ENCODE assay signal across 30 mouse cellular contexts in the genomic region with DNA sequence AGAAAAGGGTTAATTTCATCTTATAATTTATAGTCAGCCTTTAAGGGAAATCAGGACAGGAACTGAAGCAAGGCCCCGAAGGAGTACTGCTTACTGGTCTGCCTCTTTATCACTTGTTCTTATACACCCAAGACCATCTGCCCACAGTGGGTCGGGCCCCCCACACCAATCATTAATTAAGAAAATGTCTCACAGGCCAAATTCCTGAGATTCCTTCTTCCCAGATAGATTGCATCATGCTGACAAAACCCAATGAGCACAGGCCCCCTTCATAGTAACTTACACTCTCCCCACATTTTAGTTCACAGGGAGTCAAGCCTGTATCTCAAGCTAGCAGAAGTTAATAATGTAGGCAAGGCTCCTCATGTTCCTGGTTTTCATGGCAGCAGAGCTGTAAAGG. TPM values are rescaled to one million over a fixed set of nuclear protein-coding genes. Genes with fewer than 3 reads are reported as not detected.
DNase-seq lines count a peak whose midpoint lies in the region; ATAC-seq and TF ChIP-seq lines count a peak whose summit lies in the region.
"Had no signal": no experiment of that assay in that cellular context is flagged by ENCODE, and none has a peak within 500 bp of the region (broad histone marks: within the 10 kb centered on the region; RNA-seq: fewer than 3 reads in every experiment).

No protein-coding gene starts in this region.

- no peak for TF ChIP-seq CTCF in kidney, adult 2 months (conservative IDR thresholded peaks at IDR 0.05; ENCODE audit: insufficient read depth, insufficient read length, low read depth, low read length)
- TF ChIP-seq CTCF in kidney, postnatal 0 days (IDR thresholded peaks at IDR 0.05; ENCODE audit: low read depth), result no peak

- H3K36me3 ChIP-seq in kidney, adult 2 months (ENCODE audit: control insufficient read depth, insufficient read depth, low read length), result no peaks in the 10 kb centered on the region
- no peaks in the 10 kb centered on the region for H3K36me3 ChIP-seq in kidney, embryonic 14.5 days (ENCODE audit: control insufficient read depth, insufficient read depth, low read length)
- no peaks in the 10 kb centered on the region for H3K36me3 ChIP-seq in kidney, postnatal 0 days (ENCODE audit: insufficient read depth, low read length)
- H3K36me3 ChIP-seq: embryonic facial prominence, embryonic 13.5 days; forebrain, embryonic 10.5 days; heart, embryonic 12.5 days; limb, embryonic 10.5 days; limb, embryonic 15.5 days; neural tube, embryonic 15.5 days had no signal

- WGBS in kidney, adult 2 months, result 19% methylated on average over 2 of the region's 2 CpGs
- WGBS in kidney, embryonic 14.5 days, result 30% methylated on average over 2 of the region's 2 CpGs
- WGBS in kidney, postnatal 0 days, result 4% methylated on average over 2 of the region's 2 CpGs

- peak overlapping the region; percentile 96 for H3K27ac ChIP-seq in kidney, adult 2 months (ENCODE audit: insufficient read depth, low read depth, low read length)
- no peak overlapping the region for H3K27ac ChIP-seq in kidney, embryonic 14.5 days (ENCODE audit: low read depth, low read length)
- peak overlapping the region; percentile 36; the same call in 1 of the 2 replicates for H3K27ac ChIP-seq in kidney, postnatal 0 days
- H3K27ac ChIP-seq: embryonic facial prominence, embryonic 13.5 days; forebrain, embryonic 10.5 days; gastrocnemius, adult 2 months; heart, adult 2 months; hindbrain, embryonic 14.5 days; limb, embryonic 10.5 days; limb, embryonic 15.5 days; macrophage; neural tube, embryonic 15.5 days had no signal

- H3K9ac ChIP-seq in kidney, embryonic 14.5 days (ENCODE audit: low read depth, low read length), result no peak overlapping the region
- no peak overlapping the region for H3K9ac ChIP-seq in kidney, postnatal 0 days (ENCODE audit: low read depth, low read length)
- H3K9ac ChIP-seq: embryonic facial prominence, embryonic 13.5 days; heart, embryonic 12.5 days; hindbrain, embryonic 14.5 days; limb, embryonic 15.5 days; neural tube, embryonic 15.5 days had no signal

- TF ChIP-seq POLR2A in kidney, adult 2 months (IDR thresholded peaks at IDR 0.05; ENCODE audit: low read depth, low read length), result no peak

- no peaks in the 10 kb centered on the region for H3K27me3 ChIP-seq in kidney, adult 2 months (replicated peaks; ENCODE audit: control insufficient read depth, insufficient read depth, low read length)
- H3K27me3 ChIP-seq in kidney, embryonic 14.5 days (ENCODE audit: control insufficient read depth, insufficient read depth, low read length), result no peaks in the 10 kb centered on the region
- no peaks in the 10 kb centered on the region for H3K27me3 ChIP-seq in kidney, postnatal 0 days (ENCODE audit: insufficient read depth, low read length)
- H3K27me3 ChIP-seq: embryonic facial prominence, embryonic 13.5 days; heart, embryonic 12.5 days; limb, embryonic 15.5 days; neural tube, embryonic 15.5 days had no signal

- ATAC-seq in kidney, embryonic 14.5 days (ENCODE audit: low FRiP score, low TSS enrichment), result no peak
- ATAC-seq in kidney, postnatal 0 days (replicated peaks; ENCODE audit: low FRiP score, low read depth), result no peak
- ATAC-seq: CD4-positive, CD25-positive, alpha-beta regulatory T cell, adult 4 months; forebrain, embryonic 16.5 days; inflammation-experienced regulatory T-cells, adult 6 months had no signal

- no peak overlapping the region for H3K4me2 ChIP-seq in kidney, embryonic 14.5 days (replicated peaks; ENCODE audit: low read depth, low read length)
- H3K4me2 ChIP-seq in kidney, postnatal 0 days (ENCODE audit: low read length), result no peak overlapping the region
- H3K4me2 ChIP-seq: embryonic facial prominence, embryonic 13.5 days; heart, embryonic 12.5 days; hindbrain, embryonic 14.5 days; limb, embryonic 15.5 days; neural tube, embryonic 15.5 days had no signal

- peak; percentile 64 for DNase-seq in kidney, adult 2 months
- peak; percentile 19 for DNase-seq in retina, postnatal 1 day
- DNase-seq in retina, embryonic 14.5 days (ENCODE audit: low spot score), result no peak
- peak; percentile 15 for DNase-seq in kidney, postnatal 0 days (ENCODE audit: low spot score)
- DNase-seq in left cerebral cortex, adult 18-20 months (ENCODE audit: low spot score in 2 of 2), result no peak
- DNase-seq in gastrocnemius, postnatal 10 days, result no peak
- DNase-seq: adrenal gland, postnatal 25 days; cerebellum, adult 11-12 months; cerebellum, postnatal 10 days; gastrocnemius, adult 2 months; heart, adult 2 months; heart, postnatal 4 days; layer of hippocampus, postnatal 36 days; midbrain, embryonic 14.5 days; right cerebral cortex, postnatal 4 days; thymus, adult 2 months; thymus, postnatal 36 days had no signal

- peaks cover 13% of the 10 kb centered on the region; the same call in 1 of the 2 replicates for H3K4me1 ChIP-seq in kidney, adult 2 months (ENCODE audit: control insufficient read depth, insufficient read depth, low read length)
- H3K4me1 ChIP-seq in kidney, embryonic 14.5 days (ENCODE audit: control insufficient read depth, insufficient read depth, low read length), result no peaks in the 10 kb centered on the region
- H3K4me1 ChIP-seq in kidney, postnatal 0 days (replicated peaks; ENCODE audit: insufficient read depth, low read length), result no peaks in the 10 kb centered on the region
- H3K4me1 ChIP-seq: embryonic facial prominence, embryonic 13.5 days; heart, embryonic 12.5 days; limb, embryonic 15.5 days; neural tube, embryonic 15.5 days had no signal

- H3K4me3 ChIP-seq in kidney, adult 2 months (ENCODE audit: insufficient read depth, low read depth, low read length), result peak overlapping the region; percentile 34
- H3K4me3 ChIP-seq in kidney, embryonic 14.5 days (ENCODE audit: low read length), result no peak overlapping the region
- H3K4me3 ChIP-seq in kidney, postnatal 0 days (replicated peaks; ENCODE audit: low read depth, low read length), result no peak overlapping the region
- H3K4me3 ChIP-seq: embryonic facial prominence, embryonic 13.5 days; forebrain, embryonic 10.5 days; gastrocnemius, adult 2 months; heart, adult 2 months; heart, embryonic 12.5 days; limb, embryonic 10.5 days; limb, embryonic 15.5 days; neural tube, embryonic 15.5 days had no signal

- no peaks in the 10 kb centered on the region for H3K9me3 ChIP-seq in kidney, embryonic 14.5 days (ENCODE audit: control insufficient read depth, low read length)
- no peaks in the 10 kb centered on the region for H3K9me3 ChIP-seq in kidney, postnatal 0 days (replicated peaks; ENCODE audit: low read length)
- H3K9me3 ChIP-seq: embryonic facial prominence, embryonic 13.5 days; limb, embryonic 10.5 days; limb, embryonic 15.5 days; neural tube, embryonic 15.5 days had no signal

RNA-seq across cellular contexts. Expression of a gene that starts 0.6 kb away (rescaled TPM):
- polyA plus RNA-seq in kidney, adult 2 months (2012; rRNA removed), result 28.5 and 30.1 TPM in 2 replicates
- polyA plus RNA-seq in kidney, embryonic 14.5 days (2014; fragmentation: Nextera tagmentation; extraction: Ambion mirVana), result 4.3 and 4.4 TPM in 2 replicates
- polyA plus RNA-seq in kidney, postnatal 0 days (2015; fragmentation: Nextera tagmentation; extraction: Ambion mirVana), result 4.0 and 4.8 TPM in 2 replicates
- under 1 TPM; 0.35 TPM for total RNA-seq in left cerebral cortex, adult 18-20 months (2021)
- total RNA-seq in gastrocnemius, postnatal 10 days (2021), result 1 to 10 TPM; 7.4 to 8.1 TPM
- total RNA-seq: monocyte, adult 5-6 weeks had no signal
- polyA plus RNA-seq: inflammation-experienced regulatory T-cells, adult 6 months; macrophage had no signal

RNA-seq across cellular contexts. Expression of a gene that starts 27.8 kb away (rescaled TPM):
- 14.2 and 15.8 TPM in 2 replicates for polyA plus RNA-seq in kidney, adult 2 months (2012; rRNA removed)
- polyA plus RNA-seq in kidney, embryonic 14.5 days (2014; fragmentation: Nextera tagmentation; extraction: Ambion mirVana), result 20.0 and 28.7 TPM in 2 replicates
- polyA plus RNA-seq in kidney, postnatal 0 days (2015; fragmentation: Nextera tagmentation; extraction: Ambion mirVana), result 12.1 and 13.3 TPM in 2 replicates
- 10 to 100 TPM; 32.4 to 35.1 TPM for total RNA-seq in left cerebral cortex, adult 18-20 months (2021)
- total RNA-seq in gastrocnemius, postnatal 10 days (2021), result 10 to 100 TPM; 11.1 to 12.8 TPM

Comparison
In these comparisons a context has a peak if more than half of its experiments do, and no peak if none do; other contexts are left out.
1. DNase-seq: peak in kidney, adult 2 months (single experiment), retina, postnatal 1 day (single experiment) and kidney, postnatal 0 days (single experiment); none in retina, embryonic 14.5 days (single experiment), left cerebral cortex, adult 18-20 months (0 of 2) and gastrocnemius, postnatal 10 days (single experiment).